ENCODE assay signal across 19 mouse cellular contexts in genomic region chr7:144667091-144667490, GRCm38 (mm10).
DNase-seq lines count a peak whose midpoint lies in the region; ATAC-seq and TF ChIP-seq lines count a peak whose summit lies in the region.
"Had no signal": no experiment of that assay in that cellular context is flagged by ENCODE, and none has a peak within 500 bp of the region (broad histone marks: within the 10 kb centered on the region; RNA-seq: fewer than 3 reads in every experiment).

No protein-coding gene starts in this region.

- H3K27me3 ChIP-seq in liver, embryonic 14.5 days (ENCODE audit: control insufficient read depth, insufficient read depth, low read length) = no peaks in the 10 kb centered on the region
- H3K27me3 ChIP-seq in liver, embryonic 12.5 days (replicated peaks) = peaks cover 12% of the 10 kb centered on the region; the same call in 1 of the 2 replicates

- no peaks in the 10 kb centered on the region for H3K9me3 ChIP-seq in liver, embryonic 14.5 days (ENCODE audit: control insufficient read depth, low read length)
- no peaks in the 10 kb centered on the region for H3K9me3 ChIP-seq in liver, embryonic 12.5 days (replicated peaks)
- H3K9me3 ChIP-seq: forebrain, embryonic 10.5 days; forebrain, embryonic 13.5 days; hindbrain, embryonic 12.5 days had no signal

- no peak overlapping the region for H3K27ac ChIP-seq in liver, embryonic 14.5 days
- no peak overlapping the region for H3K27ac ChIP-seq in liver, embryonic 12.5 days
- no peak overlapping the region for H3K27ac ChIP-seq in gastrocnemius, adult 2 months
- H3K27ac ChIP-seq: forebrain, embryonic 13.5 days; hindbrain, embryonic 12.5 days had no signal

- TF ChIP-seq CTCF in liver, embryonic 14.5 days (IDR thresholded peaks at IDR 0.05; ENCODE audit: low read depth) = 0 out of 2 replicates have a peak, but pooled peaks have one; percentile 6
- no peak for TF ChIP-seq CTCF in gastrocnemius, adult 2 months (IDR thresholded peaks at IDR 0.05)

- intact Hi-C loops in gastrocnemius, adult 2 months (cut with DNase I) = no loop called here

- no peak overlapping the region for H3K4me2 ChIP-seq in liver, embryonic 14.5 days (ENCODE audit: low read depth)
- no peak overlapping the region for H3K4me2 ChIP-seq in liver, embryonic 12.5 days
- H3K4me2 ChIP-seq: forebrain, embryonic 13.5 days; heart, embryonic 11.5 days; hindbrain, embryonic 12.5 days had no signal

- H3K4me3 ChIP-seq in liver, embryonic 14.5 days (ENCODE audit: insufficient read depth in 1 of 2, low read depth in 2 of 2, low read length in 2 of 2) = no peak overlapping the region
- no peak overlapping the region for H3K4me3 ChIP-seq in liver, embryonic 12.5 days
- H3K4me3 ChIP-seq in gastrocnemius, adult 2 months = no peak overlapping the region
- H3K4me3 ChIP-seq: forebrain, embryonic 10.5 days; forebrain, embryonic 13.5 days; hindbrain, embryonic 12.5 days had no signal

- H3K4me1 ChIP-seq in liver, embryonic 14.5 days (replicated peaks; ENCODE audit: control insufficient read depth in 2 of 2, insufficient read depth in 2 of 2, low read length in 1 of 2) = no peaks in the 10 kb centered on the region
- H3K4me1 ChIP-seq in liver, embryonic 12.5 days = no peaks in the 10 kb centered on the region; the same call in 1 of the 2 replicates

- H3K36me3 ChIP-seq in liver, embryonic 14.5 days (replicated peaks; ENCODE audit: control insufficient read depth, insufficient read depth, low read depth) = no peaks in the 10 kb centered on the region
- H3K36me3 ChIP-seq in liver, embryonic 12.5 days = peaks cover 5% of the 10 kb centered on the region; the same call in 1 of the 2 replicates
- H3K36me3 ChIP-seq: hindbrain, embryonic 12.5 days had no signal

- WGBS in liver, embryonic 14.5 days (ENCODE audit: insufficient replicate concordance) = 70% methylated on average over 6 of the region's 6 CpGs
- WGBS in liver, embryonic 12.5 days (ENCODE audit: insufficient replicate concordance) = 79% methylated on average over 6 of the region's 6 CpGs

- ATAC-seq in liver, embryonic 14.5 days (ENCODE audit: insufficient read depth) = no peak
- no peak for ATAC-seq in liver, embryonic 12.5 days
- ATAC-seq: forebrain, embryonic 13.5 days; forebrain, embryonic 16.5 days had no signal

- no peak for TF ChIP-seq EP300 in liver, embryonic 14.5 days (IDR thresholded peaks at IDR 0.05; ENCODE audit: low read depth)

- no peak for DNase-seq in liver, embryonic 14.5 days (ENCODE audit: low read depth in 3 of 3, low spot score in 3 of 3)
- peak; percentile 11 for DNase-seq in R1 (ENCODE audit: low read depth, low spot score)
- DNase-seq in lung, postnatal 14 days = peak; percentile 40
- peak; percentile 17 to 40 for DNase-seq in lung, postnatal 4 days
- DNase-seq in kidney, postnatal 14 days = no peak
- DNase-seq in gastrocnemius, adult 2 months = no peak
- DNase-seq: adrenal gland, postnatal 10 days; adrenal gland, postnatal 36 days; cerebellum, adult 18-20 months; cerebellum, adult 9-10 months; cerebellum, postnatal 14 days; gastrocnemius, postnatal 14 days; heart, adult 11 months had no signal

- H3K9ac ChIP-seq in liver, embryonic 14.5 days (replicated peaks) = no peak overlapping the region
- H3K9ac ChIP-seq in liver, embryonic 12.5 days = no peak overlapping the region
- H3K9ac ChIP-seq: forebrain, embryonic 13.5 days; hindbrain, embryonic 12.5 days had no signal

Comparison
In these comparisons a context has a peak if more than half of its experiments do, and no peak if none do; other contexts are left out.
1. DNase-seq: peak in R1 (single experiment), lung, postnatal 14 days (single experiment) and lung, postnatal 4 days (2 of 2); none in liver, embryonic 14.5 days (0 of 3), kidney, postnatal 14 days (single experiment) and gastrocnemius, adult 2 months (single experiment).